ENCODE assay signal across 12 mouse cellular contexts in genomic region chr11:119637519-119637918, GRCm38 (mm10). TPM values are rescaled to one million over a fixed set of nuclear protein-coding genes. Genes with fewer than 3 reads are reported as not detected.
DNase-seq lines count a peak whose midpoint lies in the region; ATAC-seq and TF ChIP-seq lines count a peak whose summit lies in the region.
"Had no signal": no experiment of that assay in that cellular context is flagged by ENCODE, and none has a peak within 500 bp of the region (broad histone marks: within the 10 kb centered on the region; RNA-seq: fewer than 3 reads in every experiment).

No protein-coding gene starts in this region.

- no peak overlapping the region; the same call in 1 of the 2 replicates for H3K4me2 ChIP-seq in kidney, embryonic 14.5 days (replicated peaks; ENCODE audit: low read depth, low read length)
- H3K4me2 ChIP-seq in lung, embryonic 14.5 days: no peak overlapping the region
- H3K4me2 ChIP-seq: forebrain, embryonic 12.5 days; liver, embryonic 13.5 days had no signal

- 70% methylated on average over 6 of the region's 6 CpGs for WGBS in cerebellum, adult 2 months
- 46% methylated on average over 6 of the region's 6 CpGs for WGBS in kidney, embryonic 14.5 days
- WGBS in lung, embryonic 14.5 days: 64% methylated on average over 6 of the region's 6 CpGs

- ATAC-seq in cerebellum, adult (ENCODE audit: insufficient number of reproducible peaks, low FRiP score, low TSS enrichment): no peak
- ATAC-seq in kidney, embryonic 14.5 days (ENCODE audit: low FRiP score, low TSS enrichment): peak; percentile 81
- ATAC-seq in lung, embryonic 14.5 days (ENCODE audit: insufficient read depth): no peak

- TF ChIP-seq CTCF in cerebellum, adult 2 months (IDR thresholded peaks at IDR 0.05; ENCODE audit: borderline replicate concordance, insufficient read depth, low read depth, low read length): peak; percentile 70
- TF ChIP-seq CTCF in lung, embryonic 14.5 days (IDR thresholded peaks at IDR 0.05; ENCODE audit: low read depth): peak; percentile 60

- DNase-seq in cerebellum, adult 2 months: peak in 1 of 2 experiments; percentile 45
- DNase-seq in kidney, adult 18-20 months: no peak
- no peak for DNase-seq in lung, embryonic 14.5 days
- no peak for DNase-seq in lung, postnatal 4 days
- DNase-seq in brain, adult 2 months (ENCODE audit: low read depth, low spot score): peak; percentile 64
- no peak for DNase-seq in layer of hippocampus, adult 9-11 months
- DNase-seq: adrenal gland, adult 8-10 months; gastrocnemius, postnatal 25 days; liver, embryonic 13.5 days had no signal

- no peak for TF ChIP-seq POLR2A in cerebellum, adult 2 months (IDR thresholded peaks at IDR 0.05; ENCODE audit: borderline replicate concordance, insufficient read depth, low read length)

- no peak overlapping the region for H3K9ac ChIP-seq in kidney, embryonic 14.5 days (ENCODE audit: low read depth, low read length)
- no peak overlapping the region for H3K9ac ChIP-seq in lung, embryonic 14.5 days
- H3K9ac ChIP-seq: forebrain, embryonic 12.5 days; liver, embryonic 13.5 days had no signal

- H3K27me3 ChIP-seq in cerebellum, adult 2 months (ENCODE audit: control insufficient read depth, insufficient read depth, low read length): no peaks in the 10 kb centered on the region
- H3K27me3 ChIP-seq in kidney, embryonic 14.5 days (ENCODE audit: control insufficient read depth, insufficient read depth, low read length): no peaks in the 10 kb centered on the region
- no peaks in the 10 kb centered on the region for H3K27me3 ChIP-seq in lung, embryonic 14.5 days (ENCODE audit: insufficient read depth, low read length)
- H3K27me3 ChIP-seq: forebrain, embryonic 12.5 days; liver, embryonic 13.5 days had no signal

- peaks cover 28% of the 10 kb centered on the region for H3K4me1 ChIP-seq in cerebellum, adult 2 months (ENCODE audit: control insufficient read depth, insufficient read depth, low read length)
- peaks cover 15% of the 10 kb centered on the region for H3K4me1 ChIP-seq in kidney, embryonic 14.5 days (ENCODE audit: control insufficient read depth, insufficient read depth, low read length)
- H3K4me1 ChIP-seq in lung, embryonic 14.5 days (ENCODE audit: insufficient read depth): no peaks in the 10 kb centered on the region

- H3K36me3 ChIP-seq in kidney, embryonic 14.5 days (ENCODE audit: control insufficient read depth, insufficient read depth, low read length): no peaks in the 10 kb centered on the region
- no peaks in the 10 kb centered on the region for H3K36me3 ChIP-seq in lung, embryonic 14.5 days (ENCODE audit: insufficient read depth)
- H3K36me3 ChIP-seq: forebrain, embryonic 12.5 days; liver, embryonic 13.5 days had no signal

- H3K9me3 ChIP-seq in kidney, embryonic 14.5 days (ENCODE audit: control insufficient read depth, low read length): no peaks in the 10 kb centered on the region
- no peaks in the 10 kb centered on the region for H3K9me3 ChIP-seq in lung, embryonic 14.5 days (ENCODE audit: low read depth, low read length)
- H3K9me3 ChIP-seq: forebrain, embryonic 12.5 days; liver, embryonic 13.5 days had no signal

- H3K4me3 ChIP-seq in cerebellum, adult 2 months (replicated peaks; ENCODE audit: insufficient read depth, low read depth, low read length): no peak overlapping the region
- H3K4me3 ChIP-seq in kidney, embryonic 14.5 days (ENCODE audit: low read length): no peak overlapping the region
- no peak overlapping the region for H3K4me3 ChIP-seq in lung, embryonic 14.5 days (ENCODE audit: low read depth, low read length)
- H3K4me3 ChIP-seq: forebrain, embryonic 12.5 days; liver, embryonic 13.5 days had no signal

- no peak overlapping the region for H3K27ac ChIP-seq in cerebellum, adult 2 months (ENCODE audit: insufficient read depth, low read length)
- H3K27ac ChIP-seq in kidney, embryonic 14.5 days (ENCODE audit: low read depth, low read length): no peak overlapping the region
- no peak overlapping the region for H3K27ac ChIP-seq in lung, embryonic 14.5 days (ENCODE audit: low read depth)
- H3K27ac ChIP-seq: forebrain, embryonic 12.5 days; liver, embryonic 13.5 days had no signal

RNA-seq across cellular contexts. Expression of gene Rptor, which starts 34.8 kb away (rescaled TPM):
- 43.6 and 45.0 TPM in 2 replicates for polyA plus RNA-seq in cerebellum, adult 2 months (2012; rRNA removed)
- 11.8 and 15.7 TPM in 2 replicates for polyA plus RNA-seq in kidney, embryonic 14.5 days (2014; fragmentation: Nextera tagmentation; extraction: Ambion mirVana)
- polyA plus RNA-seq in lung, embryonic 14.5 days (2014; fragmentation: Nextera tagmentation; extraction: Ambion mirVana): 14.6 TPM in 2 replicates
